Mouse (Mus musculus) midbrain, postnatal 0 days (tissue): ENCODE measurements around the gene Entpd1. TPM values are rescaled to one million over a fixed set of nuclear protein-coding genes. Genes with fewer than 3 reads are reported as not detected.
A peak's percentile ranks its signal among the peaks of the same experiment; 100 is the strongest.

Experiments used
- ATAC-seq: fragments of 200-750 bp; cut with Nextera tagmentation; 2 replicates; pipeline ENCODE4 v1.8.0; 2017; ENCODE audit warnings: moderate number of reproducible peaks, mild to moderate bottlenecking, moderate TSS enrichment, moderate library complexity; ENCODE audit not compliant: low FRiP score
- DNase-seq: peaks from one replicate; pipeline ENCODE4 v3.0.0-alpha.2; 2015; ENCODE audit warnings: low spot score
- H3K27ac ChIP-seq: fragments of 300-500 bp; sonication (generic); 2 replicates; pipeline ENCODE4 v1.5.1; 2014; ENCODE audit warnings: low read depth, mild to moderate bottlenecking, low read length, mixed read lengths
- H3K27me3 ChIP-seq: fragments of 300-500 bp; sonication (generic); 2 replicates; pipeline ENCODE4 v1.6.1; 2014; ENCODE audit warnings: low read length, control low read depth, mixed read lengths; ENCODE audit not compliant: insufficient read depth
- H3K36me3 ChIP-seq: fragments of 300-500 bp; sonication (generic); 2 replicates; pipeline ENCODE4 v1.6.1; 2014; ENCODE audit warnings: low read length, control low read depth, mixed read lengths; ENCODE audit not compliant: insufficient read depth
- H3K4me1 ChIP-seq: fragments of 300-500 bp; sonication (generic); 2 replicates; pipeline ENCODE4 v1.6.1; 2014; ENCODE audit warnings: mild to moderate bottlenecking, control low read depth, antibody characterized with exemption, low read length, mixed read lengths; ENCODE audit not compliant: insufficient read depth
- H3K4me2 ChIP-seq: fragments of 300-500 bp; sonication (generic); 2 replicates; pipeline ENCODE4 v1.6.1; 2014; ENCODE audit warnings: low read depth, mild to moderate bottlenecking, low read length, mixed read lengths; ENCODE audit not compliant: poor library complexity, severe bottlenecking
- H3K4me3 ChIP-seq: fragments of 300-500 bp; sonication (generic); 2 replicates; pipeline ENCODE4 v1.5.1; 2014; ENCODE audit warnings: low read depth, mild to moderate bottlenecking, low read length, moderate library complexity
- H3K9ac ChIP-seq: fragments of 300-500 bp; sonication (generic); replicated peaks from 2 replicates; pipeline ENCODE4 v1.6.1; 2014; ENCODE audit warnings: mild to moderate bottlenecking, low read length, moderate library complexity, mixed read lengths; ENCODE audit not compliant: poor library complexity, severe bottlenecking
- H3K9me3 ChIP-seq: fragments of 300-500 bp; sonication (generic); 2 replicates; pipeline ENCODE4 v1.6.1; 2016; ENCODE audit warnings: low read length, control low read depth
- CTCF ChIP-seq: IDR thresholded peaks from 2 replicates; pipeline ENCODE4 v1.5.1; 2016; ENCODE audit warnings: antibody characterized with exemption, mild to moderate bottlenecking
- WGBS: fragments of 180-500 bp; shearing (Covaris S2); extraction: QIAGEN DNeasy Blood & Tissue Kit; methylation state at CpG from one replicate; pipeline ENCODE4 v1.1.7; 2014; 5-methylcytosine and 5-hydroxymethylcytosine counted together
- polyA plus RNA-seq: library from polyadenylated mRNA; unstranded; fragments of >200 nt; fragmentation: Nextera tagmentation; extraction: Ambion mirVana; gene quantifications from 2 replicates; pipeline ENCODE4 v1.2.1, GENCODE M21; 2015
- total RNA-seq: library from RNA; depleted of rRNA; stranded (reverse); fragments of >200 nt; gene quantifications from 2 replicates; pipeline ENCODE4 v1.2.3, GENCODE M21; 2014

Entpd1 gene
- total and polyA plus RNA-seq, 2 experiments from 2014 or later, result 6.9 to 9.6 TPM

DNA sequence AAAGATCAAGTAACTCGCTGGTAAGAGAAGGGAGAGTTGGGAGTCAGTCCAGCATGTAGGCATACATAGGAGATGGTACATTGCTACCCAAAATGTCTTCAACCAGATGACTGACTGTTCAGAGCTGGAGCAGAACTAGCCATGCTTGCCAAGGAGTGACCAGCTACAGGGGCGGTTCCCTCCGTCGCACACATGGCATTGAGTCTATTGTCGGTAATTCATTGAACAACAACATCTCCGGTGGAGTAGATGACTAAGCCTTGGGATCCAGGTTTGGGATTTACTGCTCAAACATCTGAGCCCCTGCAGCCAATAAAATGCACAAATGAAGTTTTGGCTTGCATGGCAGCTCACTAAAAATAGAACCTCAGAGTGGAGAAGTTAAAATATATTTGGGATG is 84.0 kb downstream of the Entpd1 start:
- 87% methylated on average over 6 of the region's 6 CpGs for WGBS

DNA sequence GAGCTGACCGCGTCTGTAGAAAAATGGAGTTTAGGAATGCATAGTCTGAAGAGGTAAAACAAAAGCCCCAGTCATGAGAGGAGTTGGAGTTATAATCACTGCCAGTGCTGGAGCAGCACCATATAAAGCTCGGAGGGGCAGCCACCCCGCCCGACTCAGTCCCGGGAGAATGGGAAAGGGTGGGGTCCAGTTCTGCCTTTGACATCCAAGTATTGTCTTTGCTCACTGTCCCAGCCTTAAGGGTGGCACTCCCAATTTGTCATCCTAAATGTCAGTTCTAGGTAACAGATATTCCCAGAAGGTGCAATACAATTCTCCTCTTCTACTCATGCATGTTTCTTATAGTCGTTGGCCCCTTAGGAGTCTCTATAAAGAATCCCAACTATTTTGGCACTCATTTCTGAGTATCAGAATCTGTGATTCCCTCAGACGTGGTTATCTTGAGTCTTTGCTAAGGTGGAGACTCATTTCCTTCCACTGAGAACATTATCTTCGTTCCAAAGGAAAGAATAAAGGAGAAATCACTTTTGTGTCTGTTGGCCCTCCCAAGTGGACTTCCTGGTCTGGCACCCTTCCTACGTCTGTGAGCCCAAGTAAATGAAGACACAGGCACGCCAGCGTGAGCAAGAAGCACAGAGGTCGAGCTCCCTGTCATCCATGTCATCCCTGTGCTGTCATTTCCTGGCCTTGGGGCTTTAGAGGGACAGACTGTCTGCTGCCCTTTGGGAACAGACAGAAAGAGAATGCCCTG is 86.1 kb downstream of the Entpd1 start:
- WGBS, result 78% methylated on average over 13 of the region's 13 CpGs
- Histone ChIP-seq H3K36me3 (no peaks in the 10 kb centered on the region), H3K9ac (no peak overlapping the region), H3K4me2 (no peak overlapping the region), H3K27me3 (no peaks in the 10 kb centered on the region), H3K4me1 (no peaks in the 10 kb centered on the region), H3K27ac (no peak overlapping the region), H3K4me3 (no peak overlapping the region), H3K9me3 (no peaks in the 10 kb centered on the region)
- ATAC-seq (no peak), DNase-seq (no peak)
- no peak for TF ChIP-seq CTCF

More for the DNA sequence above, 84.0 kb downstream of the Entpd1 start:
- Histone ChIP-seq H3K4me2 (no peak overlapping the region), H3K9me3 (no peaks in the 10 kb centered on the region), H3K27ac (no peak overlapping the region), H3K9ac (no peak overlapping the region), H3K27me3 (no peaks in the 10 kb centered on the region), H3K36me3 (no peaks in the 10 kb centered on the region), H3K4me3 (no peak overlapping the region), H3K4me1 (no peaks in the 10 kb centered on the region)
- no peak for ATAC-seq
- no peak for TF ChIP-seq CTCF
- DNase-seq, result no peak

DNA sequence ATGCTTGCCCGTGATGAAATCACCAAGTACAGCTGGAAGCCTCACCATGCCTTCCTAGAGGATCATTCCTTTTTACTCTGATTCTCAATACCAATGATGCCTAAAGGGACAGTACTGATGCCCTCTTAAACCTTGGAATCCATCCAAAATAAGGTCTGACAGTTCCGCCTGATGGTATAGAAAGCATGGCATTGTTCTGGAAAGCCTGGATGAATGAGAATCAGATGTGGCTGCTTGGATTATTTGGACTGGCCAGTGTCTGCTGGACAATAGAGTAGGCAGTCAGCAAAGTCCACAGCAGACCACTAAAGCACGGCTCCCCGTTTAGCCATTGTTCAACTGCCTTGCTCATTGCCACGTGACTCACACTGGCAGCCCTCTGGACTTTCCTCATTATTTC is 87.7 kb downstream of the Entpd1 start:
- no peak overlapping the region for H3K4me2 ChIP-seq
- H3K27ac ChIP-seq, result no peak overlapping the region
- H3K4me1 ChIP-seq, result no peaks in the 10 kb centered on the region
- DNase-seq (no peak), ATAC-seq (no peak)
- H3K9ac ChIP-seq, result no peak overlapping the region
- H3K36me3 ChIP-seq, result no peaks in the 10 kb centered on the region
- H3K9me3 ChIP-seq, result no peaks in the 10 kb centered on the region
- TF ChIP-seq CTCF, result no peak
- no peak overlapping the region for H3K4me3 ChIP-seq
- H3K27me3 ChIP-seq, result no peaks in the 10 kb centered on the region
- WGBS, result 28% methylated on average over 5 of the region's 5 CpGs

DNA sequence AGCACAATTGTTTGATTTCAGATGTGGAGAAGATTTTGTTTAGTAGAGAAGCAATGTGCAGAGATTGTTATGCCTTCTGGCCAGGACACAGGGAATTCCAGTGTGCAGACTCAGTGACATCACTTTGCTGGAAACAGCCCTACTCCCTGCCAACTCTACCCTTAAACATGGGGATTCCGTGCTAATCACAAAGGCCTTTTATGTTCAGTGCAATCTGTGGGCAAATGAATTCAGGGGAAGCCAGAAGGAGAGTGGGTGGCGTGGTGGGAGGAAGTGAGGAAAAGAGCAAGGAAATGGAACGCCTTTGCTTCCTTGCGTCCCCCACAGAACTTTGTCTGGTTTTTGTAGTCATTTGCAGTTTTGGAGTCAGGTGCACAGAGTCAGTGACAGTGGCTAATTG is 90.2 kb downstream of the Entpd1 start:
- Histone ChIP-seq H3K9ac (no peak overlapping the region), H3K27ac (no peak overlapping the region), H3K4me2 (no peak overlapping the region), H3K27me3 (no peaks in the 10 kb centered on the region), H3K36me3 (no peaks in the 10 kb centered on the region), H3K4me1 (no peaks in the 10 kb centered on the region), H3K4me3 (no peak overlapping the region), H3K9me3 (no peaks in the 10 kb centered on the region)
- peak; percentile 10 for DNase-seq
- TF ChIP-seq CTCF, result no peak
- 44% methylated on average over 4 of the region's 4 CpGs for WGBS
- no peak for ATAC-seq

DNA sequence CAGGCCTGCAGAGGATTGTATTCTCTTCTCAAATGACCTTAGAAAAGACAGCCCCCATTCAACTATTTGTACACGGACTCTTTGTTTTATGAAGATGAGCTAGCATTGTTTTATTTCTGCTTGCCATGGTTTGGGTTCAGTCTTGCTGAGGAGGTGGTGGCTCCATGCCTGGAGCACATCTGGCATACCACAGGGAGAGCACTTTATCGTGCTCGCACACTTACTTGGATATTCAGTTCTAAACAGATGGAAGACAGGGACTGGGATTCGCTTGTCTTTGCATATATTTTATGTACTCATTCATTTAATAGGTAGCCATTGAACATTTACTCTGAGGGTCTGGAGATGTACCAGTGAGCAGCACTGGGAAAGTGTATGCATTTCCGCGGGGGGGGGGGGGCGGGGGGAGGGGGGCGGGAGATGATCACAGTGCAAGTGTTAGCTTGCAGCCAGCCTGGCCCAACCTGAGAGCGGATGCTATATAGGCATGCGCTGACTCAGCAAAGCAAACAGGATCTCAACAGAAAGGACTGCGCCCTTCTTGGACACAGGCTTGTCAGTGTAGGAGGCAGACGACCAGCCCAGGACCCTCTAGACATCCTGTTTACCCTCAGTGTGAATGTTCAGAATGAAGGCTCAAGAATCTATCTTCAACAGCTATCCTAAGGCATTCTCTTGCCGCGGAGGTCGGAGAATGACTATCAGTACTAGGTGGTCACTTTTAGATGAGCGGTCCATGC is 100.9 kb downstream of the Entpd1 start:
- Histone ChIP-seq H3K36me3 (no peaks in the 10 kb centered on the region), H3K4me2 (no peak overlapping the region), H3K9ac (no peak overlapping the region), H3K27ac (no peak overlapping the region), H3K4me3 (no peak overlapping the region), H3K27me3 (no peaks in the 10 kb centered on the region), H3K4me1 (no peaks in the 10 kb centered on the region), H3K9me3 (no peaks in the 10 kb centered on the region)
- TF ChIP-seq CTCF, result no peak
- DNase-seq (no peak), ATAC-seq (no peak)
- 85% methylated on average over 16 of the region's 16 CpGs for WGBS

DNA sequence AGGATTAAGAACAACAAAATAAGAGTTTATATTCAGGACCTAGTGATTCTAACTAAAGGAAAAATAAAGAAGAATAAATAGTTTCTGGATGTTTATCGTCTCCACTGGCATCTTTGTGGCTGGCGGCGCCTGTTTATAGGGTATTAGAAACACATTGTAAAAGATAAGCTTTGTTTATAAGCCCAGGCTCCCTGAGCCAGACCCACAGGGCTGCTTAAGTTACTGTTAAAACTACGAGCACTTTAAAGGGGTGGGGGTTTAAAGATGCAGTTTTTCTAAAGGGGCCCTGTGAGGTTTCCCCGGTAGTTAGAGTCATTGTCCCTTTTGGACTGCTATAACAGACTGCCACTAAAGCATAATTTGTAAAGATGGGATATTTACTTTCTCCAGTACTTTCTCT is 102.5 kb downstream of the Entpd1 start:
- no peaks in the 10 kb centered on the region for H3K27me3 ChIP-seq

More for the DNA sequence above, 102.5 kb downstream of the Entpd1 start:
- Histone ChIP-seq H3K4me1 (no peaks in the 10 kb centered on the region), H3K9ac (no peak overlapping the region), H3K36me3 (no peaks in the 10 kb centered on the region), H3K4me3 (no peak overlapping the region), H3K9me3 (no peaks in the 10 kb centered on the region), H3K4me2 (no peak overlapping the region), H3K27ac (no peak overlapping the region)
- ATAC-seq (no peak), DNase-seq (no peak)
- no peak for TF ChIP-seq CTCF
- WGBS, result 83% methylated on average over 5 of the region's 5 CpGs
